Mouse (Mus musculus) brain, adult 2 months (tissue): ENCODE measurements around the gene Zfand3.

Experiments used
- DNase-seq: peaks from one replicate; pipeline ENCODE4 v3.0.0; 2011; ENCODE audit warnings: low read depth, low spot score

The Zfand3 gene

DNA sequence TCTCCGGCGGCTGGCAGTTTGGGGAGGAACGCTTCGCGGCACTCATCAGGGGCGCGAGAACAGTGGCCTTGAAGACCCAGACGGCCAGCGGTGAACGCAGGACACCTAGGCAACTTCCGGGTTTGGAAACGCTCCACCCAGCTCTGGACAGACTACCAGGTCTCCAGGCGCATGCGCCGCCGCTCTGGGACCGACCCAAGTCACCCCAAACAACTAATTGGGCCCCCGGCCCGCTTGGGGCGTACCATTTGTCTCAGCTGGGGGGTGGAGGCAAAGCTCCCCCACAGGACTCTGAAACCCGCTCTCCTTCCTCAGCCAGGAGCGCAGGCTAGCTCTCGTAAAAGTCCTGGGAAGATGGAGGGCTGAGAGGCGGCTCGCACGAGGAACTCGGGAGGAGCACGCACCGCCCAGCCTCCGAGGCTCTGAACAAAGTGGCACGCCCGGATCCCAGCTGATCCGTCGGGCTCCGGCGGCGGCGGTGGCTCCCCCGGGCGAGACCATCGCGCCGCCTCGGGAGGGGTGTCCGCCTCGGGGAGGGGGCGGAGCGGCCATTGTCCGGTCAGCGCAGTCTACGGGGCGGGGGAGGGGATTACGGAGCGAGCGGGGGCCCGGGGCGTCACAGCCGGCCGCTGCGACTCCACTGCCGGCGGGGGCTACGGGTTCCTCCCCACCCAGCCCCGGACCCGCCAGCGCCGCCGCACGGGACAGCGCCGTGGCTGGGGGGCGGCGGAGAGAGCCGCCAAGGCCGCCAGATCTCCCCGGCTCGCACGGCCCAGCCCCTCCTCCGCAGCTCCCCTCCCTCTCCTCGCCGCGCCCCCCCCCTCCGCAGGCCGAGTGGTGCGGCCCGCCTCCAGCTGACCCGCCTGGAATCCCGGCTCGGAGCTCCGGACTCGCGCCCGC is at the start of gene Zfand3:
TSS of gene Zfand3 (plus strand) at position 531 of the 900 bp plus-strand sequence.
- DNase-seq, result peak; percentile 97

DNA sequence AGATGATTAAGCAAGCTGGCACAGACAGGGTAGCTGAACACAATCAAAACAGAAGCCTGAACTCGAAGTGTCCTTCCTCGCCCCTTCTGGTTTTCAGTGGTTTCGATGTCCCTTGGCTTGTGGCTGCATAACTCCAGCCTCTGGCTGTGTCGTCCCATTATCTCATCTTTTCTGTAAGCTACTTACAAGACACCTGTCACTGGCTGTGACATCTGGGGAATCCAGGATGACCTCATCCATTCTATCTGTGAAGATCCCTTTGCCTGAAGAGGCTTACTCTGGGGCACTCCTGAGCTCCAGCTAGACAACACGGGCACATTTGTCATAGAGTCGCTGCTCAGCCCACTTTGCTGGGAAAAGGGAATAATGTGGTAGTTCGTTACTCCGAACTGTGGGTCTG is 48.7 kb upstream of the Zfand3 start:
- DNase-seq, result no peak

GRCm38 (mm10) chr17:29963730-29964259 is 40.7 kb upstream of the Zfand3 start:
- peak; percentile 18 for DNase-seq

GRCm38 (mm10) chr17:29965506-29965905 is 39.0 kb upstream of the Zfand3 start:
- DNase-seq, result no peak

DNA sequence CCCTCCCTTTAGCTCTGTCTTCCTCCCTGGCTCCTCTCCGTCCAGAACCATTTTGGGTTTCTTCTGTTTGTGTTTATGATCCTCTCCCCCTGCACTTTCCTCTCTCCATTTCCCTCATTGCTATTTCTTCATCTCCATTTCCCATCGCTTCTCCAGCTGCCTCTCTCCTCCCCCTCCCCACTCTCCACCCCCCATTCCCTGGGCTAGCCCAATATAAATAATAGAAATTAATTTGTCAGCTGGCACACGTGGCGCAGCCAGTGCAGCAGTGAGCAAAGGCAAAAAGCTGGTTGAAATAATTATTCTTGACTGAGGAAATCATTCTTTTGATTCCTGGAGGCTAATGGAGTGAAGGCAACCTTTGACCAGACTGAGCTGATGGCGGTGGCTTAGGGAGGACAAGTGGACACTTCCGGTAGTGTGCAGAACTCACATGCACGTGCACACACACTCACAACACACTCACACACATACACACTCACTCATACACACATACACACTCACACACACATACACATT is 34.4 kb upstream of the Zfand3 start, which contains the start of gene Mdga1:
TSS of gene Mdga1 (minus strand) at position 51 of the 519 bp plus-strand sequence.
- no peak for DNase-seq

DNA sequence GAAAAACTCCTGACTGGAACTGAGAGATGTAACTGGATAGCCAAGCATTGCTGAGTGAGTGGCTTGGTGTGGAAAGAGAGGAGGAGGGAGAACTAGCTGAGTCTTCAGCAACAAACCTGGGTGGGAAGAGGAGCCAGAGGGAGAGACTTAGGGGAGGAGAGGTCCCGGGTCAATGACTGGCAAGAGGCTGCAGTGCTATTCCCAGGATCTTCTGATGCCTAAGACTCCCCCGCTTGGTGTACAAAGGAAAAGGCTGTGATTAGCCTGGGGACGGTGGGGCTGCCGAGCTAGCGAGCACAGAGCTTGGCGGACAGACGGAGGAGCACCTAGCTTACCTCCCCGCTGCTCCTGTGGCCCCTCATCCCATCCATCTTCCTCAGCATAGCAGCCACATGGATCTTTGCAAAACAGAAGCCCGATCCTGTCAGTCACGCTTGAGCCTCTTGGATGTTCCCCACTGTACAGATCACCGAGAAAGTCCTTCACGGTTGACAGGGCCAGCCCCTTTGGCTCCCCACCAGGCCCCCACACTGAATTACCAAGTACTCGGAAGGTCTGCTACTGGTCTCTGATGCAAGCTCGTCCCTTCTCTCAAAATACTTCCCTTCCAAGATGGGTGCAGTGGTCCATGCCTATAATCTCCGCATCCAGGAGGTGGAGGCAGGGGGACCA is 32.6 kb upstream of the Zfand3 start:
- DNase-seq, result no peak

GRCm38 (mm10) chr17:29973226-29973625 is 31.3 kb upstream of the Zfand3 start:
- DNase-seq, result no peak

DNA sequence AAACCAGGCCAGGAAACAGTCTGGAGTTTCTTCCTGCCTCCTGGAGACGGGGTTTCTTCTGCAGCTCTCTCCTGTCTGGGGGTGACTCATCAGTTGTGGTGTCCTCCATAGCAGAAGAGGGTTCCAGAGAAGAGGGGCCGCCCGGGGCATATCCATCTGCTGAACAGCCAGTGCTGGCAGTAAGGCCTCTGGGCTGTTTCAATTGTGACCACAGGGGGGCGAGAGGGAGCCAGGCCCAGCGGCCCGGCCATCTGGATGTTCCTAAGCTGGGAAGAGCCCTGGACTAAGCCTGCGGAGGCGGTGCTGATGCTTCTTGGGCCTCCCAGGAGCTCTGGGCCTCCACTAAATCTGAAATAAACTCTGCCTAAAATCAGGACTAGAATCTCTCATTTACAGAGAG is 28.8 kb upstream of the Zfand3 start:
- peak; percentile 96 for DNase-seq

GRCm38 (mm10) chr17:29979020-29979419 is 25.5 kb upstream of the Zfand3 start:
- no peak for DNase-seq

- no peak for DNase-seq
Observed at GRCm38 (mm10) chr17:29979841-29980240, 24.7 kb upstream of the Zfand3 start.

DNA sequence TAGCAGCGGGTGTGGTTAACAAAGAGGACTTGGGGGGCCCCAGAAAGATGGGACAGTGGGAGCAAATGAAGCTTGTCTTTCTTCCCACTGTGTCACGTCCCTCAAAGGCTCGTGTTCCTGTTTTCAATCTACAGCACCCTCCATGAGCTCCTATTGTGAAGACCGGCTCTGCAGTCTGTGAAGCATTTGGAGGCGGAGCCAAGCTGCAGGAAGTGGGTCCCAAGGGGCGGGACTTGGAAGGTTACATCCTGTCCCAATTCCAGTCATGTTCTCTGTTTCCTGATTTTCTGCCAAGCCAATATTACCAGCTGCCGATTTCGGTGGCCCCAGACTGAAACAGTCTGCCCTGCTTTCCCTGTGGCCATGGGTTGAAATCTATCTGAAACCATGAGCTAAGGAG is 23.0 kb upstream of the Zfand3 start:
- DNase-seq, result no peak

DNA sequence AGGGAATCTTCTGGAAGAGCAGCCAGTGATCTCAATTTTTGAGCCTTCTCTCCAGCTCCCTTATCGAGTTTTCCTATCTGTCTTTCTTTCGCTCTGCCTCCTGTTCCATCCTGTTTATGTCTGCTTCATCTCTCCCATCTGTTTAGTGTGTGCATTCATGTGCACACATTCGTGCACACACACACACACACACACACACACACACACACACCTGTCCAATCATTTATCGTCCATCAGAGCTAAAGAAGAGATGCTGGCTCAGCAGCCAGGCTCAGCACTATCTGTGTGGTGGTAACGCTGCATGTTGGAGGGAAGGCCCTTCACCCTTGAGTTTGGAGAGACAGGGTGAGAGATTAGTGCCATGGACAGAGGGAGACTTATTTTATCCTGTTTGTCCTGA is 21.3 kb upstream of the Zfand3 start:
- no peak for DNase-seq

GRCm38 (mm10) chr17:29984931-29985330 is 19.6 kb upstream of the Zfand3 start:
- DNase-seq, result peak; percentile 29

GRCm38 (mm10) chr17:29985534-29985933 is 19.0 kb upstream of the Zfand3 start:
- DNase-seq, result peak; percentile 12

DNA sequence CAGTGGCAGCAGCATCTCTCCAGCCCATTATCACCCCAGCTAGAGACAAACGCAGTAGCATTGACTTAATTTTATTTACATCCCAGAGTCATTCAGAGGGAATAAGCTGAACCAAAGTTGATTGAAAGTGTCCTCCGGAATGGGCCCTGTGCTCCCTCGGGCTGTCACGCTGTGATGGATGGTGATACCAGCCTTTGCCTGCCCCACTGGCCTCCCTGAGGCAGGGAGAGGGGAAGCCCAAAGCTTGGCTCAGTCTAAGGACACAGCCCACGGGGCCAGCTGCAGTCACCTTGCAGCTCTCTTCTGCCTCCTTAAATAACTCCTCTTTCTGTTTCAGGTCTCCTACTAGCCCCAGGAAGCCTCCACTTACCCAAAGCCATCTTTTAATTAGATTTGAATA is 16.4 kb upstream of the Zfand3 start:
- DNase-seq, result no peak

GRCm38 (mm10) chr17:29989653-29990052 is 14.9 kb upstream of the Zfand3 start:
- DNase-seq, result no peak

DNA sequence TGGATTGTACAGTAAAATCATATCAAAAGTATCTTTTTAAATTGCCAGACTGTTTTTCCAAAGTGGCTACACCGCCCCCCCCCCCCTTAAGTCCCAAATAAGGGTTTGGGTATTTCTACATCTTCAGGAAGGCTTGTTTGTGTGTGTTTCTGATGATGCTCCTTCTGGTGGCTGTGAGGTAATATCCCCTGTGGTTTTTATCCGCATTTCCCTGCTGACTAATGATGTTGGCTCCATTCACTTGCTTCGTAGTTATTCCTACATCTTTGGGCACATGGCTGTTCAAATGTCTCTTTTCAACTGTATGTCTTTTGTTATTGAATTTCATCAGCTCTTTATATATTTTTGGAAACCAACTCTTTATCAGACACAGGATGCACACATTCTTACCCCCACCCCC is 14.4 kb upstream of the Zfand3 start:
- DNase-seq, result no peak

- DNase-seq, result no peak
Observed at GRCm38 (mm10) chr17:29990845-29991244, 13.7 kb upstream of the Zfand3 start.

DNA sequence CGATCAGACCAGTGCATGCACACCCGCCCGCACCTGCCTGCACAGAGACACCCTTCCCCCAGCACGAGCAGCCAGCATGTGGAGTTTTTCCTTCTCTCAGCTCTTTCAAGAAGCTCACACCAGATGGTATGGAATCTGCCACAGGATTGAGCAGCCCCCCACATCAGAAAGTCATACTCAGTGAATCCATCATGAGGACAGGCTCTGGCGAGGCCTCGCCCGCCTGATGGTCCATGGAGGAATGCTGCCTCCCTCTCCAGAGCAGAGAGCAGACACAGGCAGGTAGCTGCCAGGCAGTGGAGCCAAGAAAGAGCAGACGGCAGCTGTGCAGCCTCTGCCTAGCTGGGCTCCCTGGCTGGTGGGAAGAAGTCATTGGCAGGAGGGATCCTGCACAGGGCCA is 11.0 kb upstream of the Zfand3 start:
- peak; percentile 87 for DNase-seq

DNA sequence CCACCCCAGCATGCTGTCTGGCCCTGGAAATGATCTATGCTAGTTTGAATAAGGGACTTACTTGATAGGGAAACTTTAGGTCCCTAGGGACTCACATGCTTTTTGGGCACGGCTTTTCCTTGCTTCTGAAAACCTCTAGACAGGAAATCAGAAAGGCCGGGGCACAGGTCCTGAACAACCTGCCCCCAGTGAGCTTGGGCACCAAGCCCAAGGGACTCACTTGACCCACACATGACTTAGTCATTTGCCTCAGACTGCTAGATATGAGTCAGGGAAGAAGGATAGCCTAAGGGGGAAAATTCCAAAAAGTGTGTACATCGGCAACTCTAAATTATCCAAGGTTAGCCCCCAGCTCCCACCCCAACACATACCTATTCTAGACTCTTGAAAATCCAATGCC is 10.5 kb upstream of the Zfand3 start:
- no peak for DNase-seq

DNA sequence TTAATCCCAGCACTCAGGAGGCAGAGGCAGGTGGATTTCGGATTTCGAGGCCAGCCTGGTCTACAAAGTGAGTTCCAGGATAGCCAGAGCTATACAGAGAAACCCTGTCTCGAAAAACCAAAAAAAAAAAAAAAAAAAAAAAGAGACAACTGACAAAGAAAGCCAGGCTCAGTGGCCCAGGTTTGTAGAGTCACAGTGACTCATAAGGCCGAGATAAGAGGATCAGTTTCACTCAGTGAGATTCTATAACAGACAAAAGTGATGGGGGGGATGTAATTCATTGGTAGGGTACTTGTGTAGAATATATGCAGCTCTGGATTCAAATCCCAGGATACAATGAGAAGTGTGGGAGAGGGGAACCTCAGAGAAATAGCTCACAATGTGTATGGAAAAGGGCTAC is 10.1 kb upstream of the Zfand3 start:
- no peak for DNase-seq

DNA sequence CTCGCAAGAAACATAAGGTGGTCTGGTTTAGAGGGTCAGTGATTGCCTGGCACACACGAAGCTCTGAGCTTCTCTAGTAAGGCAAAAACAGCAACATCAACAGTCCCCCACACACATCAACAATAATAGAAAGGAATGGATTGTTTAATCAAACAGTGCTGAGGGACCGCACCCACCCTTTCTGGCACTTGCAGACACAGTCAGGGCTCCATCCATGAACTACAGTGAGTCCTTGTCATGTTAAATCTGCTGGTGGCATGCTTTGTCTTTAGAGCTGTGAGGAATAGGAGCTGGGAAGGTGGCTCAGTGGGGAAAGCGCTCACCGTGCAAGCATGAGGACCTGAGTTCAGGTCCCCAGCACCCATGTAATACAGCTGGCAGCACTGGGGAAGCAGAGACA is 8.5 kb upstream of the Zfand3 start:
- no peak for DNase-seq
